Mouse (Mus musculus) layer of hippocampus, postnatal 36 days (tissue): ENCODE measurements around the gene Etl4. TPM values are rescaled to one million over a fixed set of nuclear protein-coding genes. Genes with fewer than 3 reads are reported as not detected.
"Not testable (repeated sequence)": the region's sequence is repeated elsewhere in the genome, so short reads cannot be mapped to it uniquely, and the experiment has no call there.

Experiments used
- DNase-seq, 2 experiments: peaks; one replicate each; pipeline ENCODE4 v3.0.0; 2022
- total RNA-seq, 2 experiments: library from RNA; stranded (reverse); gene quantifications; 2 replicates each; pipeline ENCODE4 v1.2.3; 2021

The Etl4 gene
- total RNA-seq, 2 experiments from 2014 or later, result 70.1 to 73.3 TPM

DNA sequence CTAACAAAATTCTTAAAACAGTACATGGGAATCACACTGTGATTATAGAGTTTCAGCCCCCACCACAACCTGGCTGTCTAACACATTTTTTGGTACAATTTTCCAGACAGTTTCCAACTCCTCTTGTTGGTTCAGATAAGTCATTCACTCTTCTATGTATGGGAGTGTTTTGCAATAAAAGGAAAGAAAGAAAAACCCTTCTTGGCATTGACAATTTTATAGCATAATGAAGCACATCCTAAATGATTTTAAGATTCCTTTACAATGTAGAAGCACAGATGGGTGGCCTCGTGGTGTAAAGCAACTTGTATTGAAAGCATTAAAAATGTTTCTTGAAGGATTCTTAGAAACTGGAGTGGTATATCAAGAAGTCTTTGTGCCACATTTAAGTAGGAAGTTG lies 415.4 kb downstream of the Etl4 start:
- no peak for DNase-seq

DNA sequence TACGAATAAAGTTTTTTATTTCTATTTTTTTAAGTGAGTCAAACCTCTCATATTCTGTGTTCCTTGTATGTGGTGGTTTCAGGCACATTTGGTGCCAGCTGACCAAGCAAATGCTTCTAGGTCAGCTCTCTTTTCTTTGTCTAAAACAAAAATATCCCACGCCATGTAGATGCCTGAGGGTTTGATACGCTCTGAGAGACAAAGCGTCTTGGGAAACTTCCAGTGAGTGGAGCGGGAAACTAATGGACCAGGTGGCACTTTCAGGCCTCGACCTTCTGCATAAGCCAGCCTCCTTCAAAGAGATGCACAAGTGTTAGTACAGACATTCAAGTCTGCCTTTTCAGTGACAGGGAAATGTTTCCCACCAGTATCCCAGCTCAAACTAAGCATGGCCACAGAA lies 426.6 kb downstream of the Etl4 start:
- DNase-seq, result no peak

DNA sequence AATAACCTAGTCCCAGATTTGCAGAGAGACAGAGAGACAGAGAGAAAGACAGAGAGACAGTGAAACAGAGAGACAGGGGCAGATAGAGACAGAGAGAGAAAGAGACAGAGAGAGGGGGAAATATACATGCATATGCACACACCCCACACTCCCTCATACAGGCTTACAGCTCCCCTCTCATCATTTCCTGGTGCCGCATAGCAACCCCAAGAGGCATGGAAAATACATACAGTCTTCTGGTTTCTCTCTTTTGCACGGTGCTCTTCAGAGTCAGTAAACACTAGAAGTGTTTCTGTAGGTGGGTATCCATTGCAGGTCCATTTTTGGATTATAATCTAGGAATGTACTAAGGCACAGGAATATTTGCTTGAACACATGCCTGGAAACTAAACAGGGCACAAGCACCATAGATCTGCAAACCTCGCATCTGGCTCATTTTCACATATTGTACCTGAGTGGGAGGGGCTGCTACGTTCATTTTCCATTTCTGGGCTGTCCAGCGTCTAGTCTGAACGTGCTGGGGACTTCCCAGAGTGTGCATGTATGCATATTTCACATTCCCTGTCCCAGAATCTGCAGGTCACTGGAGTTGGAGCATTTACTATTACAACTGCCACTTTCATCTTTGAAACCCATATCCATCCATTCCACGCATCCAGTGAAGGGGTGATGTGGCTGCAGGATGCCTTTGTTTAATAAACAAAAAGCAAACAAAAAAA lies 429.6 kb downstream of the Etl4 start:
- no peak for DNase-seq

DNA sequence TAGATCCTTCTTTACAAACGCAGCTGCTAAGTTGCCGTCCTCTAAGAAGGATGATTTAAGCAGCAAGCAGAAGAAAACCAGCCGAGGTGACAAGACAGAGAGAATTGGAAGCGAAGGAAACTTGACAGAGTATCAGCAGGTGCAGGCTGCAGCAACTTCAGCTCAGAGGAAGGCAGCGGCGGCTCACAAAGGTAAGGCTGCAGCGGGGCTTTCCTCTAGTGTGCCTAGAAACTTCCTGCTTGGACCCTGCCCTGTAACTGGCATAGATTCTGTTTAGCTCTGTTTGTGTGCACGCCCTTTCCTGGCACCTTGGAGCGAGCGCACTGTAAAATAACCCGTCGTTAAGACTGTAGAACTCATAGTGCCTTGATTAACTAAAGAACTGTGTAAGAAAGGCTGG lies 430.3 kb downstream of the Etl4 start:
- no peak for DNase-seq

DNA sequence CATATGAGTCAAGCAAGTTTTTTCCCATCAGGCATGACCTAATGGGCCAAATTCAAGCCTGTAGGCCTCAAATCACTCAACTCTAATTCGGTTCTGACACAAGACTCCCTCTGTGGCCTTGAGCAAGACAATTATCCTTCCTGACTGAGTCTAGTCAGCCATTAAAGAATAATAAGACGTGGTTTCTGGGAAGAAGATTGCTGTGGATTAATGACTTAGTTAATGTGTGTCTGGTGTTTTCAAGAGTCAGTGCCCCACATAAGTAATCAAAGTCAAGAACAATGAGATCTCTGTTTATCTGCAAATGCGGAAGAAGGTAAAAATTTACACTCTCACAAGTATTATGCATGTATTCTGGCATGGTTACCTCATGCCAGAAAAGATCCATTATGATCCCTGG lies 437.3 kb downstream of the Etl4 start:
- no peak for DNase-seq

DNA sequence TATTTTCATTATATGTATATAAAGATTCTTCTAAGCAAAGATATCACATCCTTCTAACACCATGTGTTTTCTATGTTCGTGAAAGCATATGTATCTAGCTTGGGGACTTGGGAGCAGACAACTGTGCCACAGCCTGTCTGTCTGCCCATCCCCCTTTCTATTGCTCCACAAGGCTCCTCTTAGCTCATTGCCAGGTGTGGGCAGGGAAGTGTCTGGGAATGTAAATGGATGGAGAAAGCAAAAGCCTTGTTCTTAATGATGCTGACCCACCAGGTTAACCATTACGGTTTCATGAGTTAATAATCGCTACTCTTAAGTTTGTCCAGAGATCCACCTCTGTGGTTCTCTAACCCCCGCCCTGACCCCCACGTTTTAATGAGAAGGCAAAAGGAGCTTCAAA lies 439.7 kb downstream of the Etl4 start:
- DNase-seq, result no peak

DNA sequence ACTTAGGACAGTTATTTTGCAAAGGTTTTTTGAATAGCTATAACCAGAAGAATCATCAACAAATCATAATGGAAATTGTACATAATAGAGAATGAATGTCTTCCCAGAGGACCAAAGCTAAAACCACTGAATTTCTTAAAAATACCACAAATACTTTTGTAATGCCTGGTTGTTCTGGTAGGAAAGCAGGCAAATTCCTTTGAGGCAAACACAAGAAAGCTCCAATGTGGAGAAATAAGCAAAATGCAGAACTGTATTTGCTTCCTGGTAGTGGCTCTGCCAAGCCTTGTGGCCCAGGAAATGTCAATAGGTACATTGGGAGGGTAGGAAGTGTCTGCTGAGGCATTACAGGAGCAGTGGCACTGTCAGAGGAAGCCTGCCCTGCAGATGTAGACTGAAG lies 443.2 kb downstream of the Etl4 start:
- DNase-seq, result no peak

DNA sequence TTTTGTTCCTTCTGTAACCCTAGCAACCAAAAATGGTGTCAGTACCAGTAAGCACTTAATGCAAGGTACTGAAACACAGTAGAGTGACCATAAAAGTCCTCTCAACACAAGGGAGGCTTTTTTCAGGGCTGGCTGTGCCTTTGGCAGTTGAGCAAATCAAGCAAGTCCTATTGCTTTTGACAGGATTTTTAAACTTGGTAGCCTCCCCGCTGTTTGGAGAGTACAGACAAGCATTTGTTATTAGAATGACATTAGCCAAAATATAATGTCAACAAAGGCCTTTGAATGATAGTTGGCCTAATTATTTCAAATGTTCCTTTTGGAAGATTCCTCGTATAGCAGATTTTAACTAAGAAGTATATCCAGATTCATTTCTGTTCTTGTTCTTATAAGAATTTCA lies 467.4 kb downstream of the Etl4 start:
- no peak for DNase-seq

DNA sequence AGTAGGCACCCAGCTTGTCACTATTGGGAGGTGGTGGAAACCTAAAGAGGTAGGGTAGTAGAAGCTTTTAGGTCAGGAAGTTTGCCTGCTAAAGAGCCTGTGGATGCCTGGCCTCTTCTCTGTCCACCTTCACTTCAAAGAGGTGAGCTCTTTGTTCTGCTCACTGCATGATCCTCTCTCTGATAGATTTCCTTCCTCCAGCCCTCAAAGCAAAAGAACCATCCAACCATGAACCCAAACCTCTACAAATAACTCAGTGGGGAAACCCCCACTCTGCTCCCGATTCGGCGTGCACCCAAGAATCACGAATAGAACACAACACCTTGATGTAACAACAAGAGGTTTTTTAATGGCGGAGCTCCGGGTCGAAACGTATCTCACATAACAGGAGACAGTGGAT lies 471.3 kb downstream of the Etl4 start:
- not testable (repeated sequence) for DNase-seq

DNA sequence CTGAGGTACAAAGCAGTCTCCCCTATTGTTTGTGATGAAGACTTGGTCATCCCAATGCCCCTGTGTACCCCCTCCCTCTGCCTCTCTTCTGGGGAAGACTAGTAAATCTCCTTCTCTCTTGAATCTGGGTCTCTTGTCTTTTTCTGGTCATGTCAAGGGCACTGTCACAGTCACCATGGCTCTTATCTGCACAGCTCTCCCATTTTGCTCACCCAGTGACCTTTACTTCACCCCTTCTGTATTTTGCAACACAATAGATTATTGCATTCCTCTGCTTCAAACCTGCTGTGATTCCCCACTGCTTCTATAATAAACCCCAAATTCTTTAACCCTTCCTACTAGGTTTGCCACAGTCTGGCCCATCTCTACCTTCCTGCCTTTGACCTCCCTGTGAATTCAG lies 484.5 kb downstream of the Etl4 start:
- DNase-seq, result no peak

DNA sequence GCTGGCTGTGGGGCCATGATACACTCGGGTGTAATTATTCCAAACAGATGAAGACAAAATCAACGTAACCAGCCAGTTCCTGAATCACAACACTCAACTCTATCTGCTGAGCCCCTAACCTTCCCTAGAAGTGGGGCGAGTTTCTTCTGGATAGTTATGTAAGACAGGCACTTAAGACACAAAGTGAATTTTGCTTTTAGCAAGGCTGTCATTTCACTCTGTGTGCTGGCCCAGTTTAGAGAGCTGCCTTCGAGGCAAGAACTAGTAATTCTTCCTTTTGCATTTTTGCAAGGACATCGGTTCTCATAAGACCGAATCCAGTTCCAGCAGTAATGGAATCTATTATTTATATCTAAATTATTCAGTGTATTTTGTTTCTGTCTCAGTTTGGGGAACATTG lies 487.4 kb downstream of the Etl4 start:
- no peak for DNase-seq

DNA sequence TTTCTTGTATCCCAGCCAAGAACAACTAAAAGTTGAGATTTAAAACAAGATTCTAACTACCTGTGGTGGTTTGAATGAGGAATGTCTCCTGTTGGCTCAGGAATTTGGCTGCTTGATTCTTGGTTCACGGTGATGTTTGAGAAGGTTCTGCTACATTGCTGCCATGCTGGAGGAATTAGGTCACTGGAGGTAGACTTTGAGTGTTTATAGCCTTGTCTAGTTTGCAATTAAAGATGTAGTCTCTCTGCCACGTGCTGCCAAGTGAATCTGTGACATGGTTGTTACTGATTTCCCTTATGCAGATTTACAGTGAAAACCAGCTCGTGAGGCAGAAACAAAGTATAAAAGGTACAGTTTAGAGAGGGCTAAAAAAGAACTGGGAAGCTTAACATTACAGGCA lies 491.0 kb downstream of the Etl4 start:
- DNase-seq, result no peak

DNA sequence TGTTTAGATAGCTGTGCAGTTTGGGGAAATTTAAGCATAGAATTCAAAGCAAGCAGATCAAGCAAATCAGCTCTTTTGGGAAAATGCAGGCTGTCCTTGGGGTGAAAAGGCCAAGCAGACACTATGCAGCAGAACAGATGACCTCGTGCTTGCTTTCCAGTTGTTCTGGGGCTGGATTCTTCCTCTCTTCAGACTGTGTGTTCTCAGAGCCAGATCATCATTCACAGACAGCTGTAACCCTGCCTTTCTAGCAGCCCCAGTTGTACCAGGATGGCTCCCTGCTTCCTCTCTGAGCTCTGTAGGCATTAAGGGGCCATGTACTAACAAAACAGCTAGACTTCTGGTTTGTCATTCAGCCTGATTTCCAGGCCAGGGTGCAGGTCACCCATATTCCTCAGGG lies 494.8 kb downstream of the Etl4 start:
- DNase-seq, result no peak

DNA sequence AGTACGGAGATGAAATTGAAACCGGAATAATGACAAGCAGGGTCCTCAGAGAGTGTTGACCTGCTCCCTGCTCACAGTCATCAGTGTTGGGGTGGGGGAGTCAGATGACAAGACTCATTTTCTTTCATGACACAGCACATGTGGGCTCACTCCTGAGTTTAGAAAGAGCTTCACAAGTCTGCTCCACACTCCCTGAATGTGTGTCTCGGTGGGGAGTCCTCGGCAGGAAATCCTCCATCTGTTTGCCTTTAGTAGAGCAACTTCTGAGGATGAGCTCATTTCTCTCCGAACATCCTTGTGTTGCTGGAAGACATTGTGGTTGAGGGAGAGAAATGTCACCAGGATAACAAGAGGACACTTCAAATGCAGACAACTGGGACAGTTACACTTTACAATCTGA lies 497.5 kb downstream of the Etl4 start:
- DNase-seq, result no peak

DNA sequence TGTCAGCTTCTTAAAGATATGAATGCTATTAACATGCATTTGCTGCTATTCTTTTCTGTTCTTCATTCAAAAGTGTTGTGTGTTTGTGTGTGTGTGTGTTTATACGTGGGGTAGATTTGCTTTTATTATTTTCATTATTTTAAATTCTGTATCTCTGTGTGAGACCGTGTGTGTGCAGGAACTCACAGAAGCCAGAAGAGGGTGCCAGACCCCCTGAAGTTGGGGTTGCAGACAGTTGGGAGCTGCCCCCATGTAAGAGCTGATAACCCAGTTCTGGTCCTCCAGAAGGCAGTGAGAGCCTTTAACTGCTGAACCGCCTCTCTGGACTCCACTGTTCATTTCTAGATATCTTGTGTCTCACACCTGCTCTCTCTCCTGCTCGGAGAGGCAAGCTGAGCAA lies 505.3 kb downstream of the Etl4 start:
- DNase-seq, result no peak

DNA sequence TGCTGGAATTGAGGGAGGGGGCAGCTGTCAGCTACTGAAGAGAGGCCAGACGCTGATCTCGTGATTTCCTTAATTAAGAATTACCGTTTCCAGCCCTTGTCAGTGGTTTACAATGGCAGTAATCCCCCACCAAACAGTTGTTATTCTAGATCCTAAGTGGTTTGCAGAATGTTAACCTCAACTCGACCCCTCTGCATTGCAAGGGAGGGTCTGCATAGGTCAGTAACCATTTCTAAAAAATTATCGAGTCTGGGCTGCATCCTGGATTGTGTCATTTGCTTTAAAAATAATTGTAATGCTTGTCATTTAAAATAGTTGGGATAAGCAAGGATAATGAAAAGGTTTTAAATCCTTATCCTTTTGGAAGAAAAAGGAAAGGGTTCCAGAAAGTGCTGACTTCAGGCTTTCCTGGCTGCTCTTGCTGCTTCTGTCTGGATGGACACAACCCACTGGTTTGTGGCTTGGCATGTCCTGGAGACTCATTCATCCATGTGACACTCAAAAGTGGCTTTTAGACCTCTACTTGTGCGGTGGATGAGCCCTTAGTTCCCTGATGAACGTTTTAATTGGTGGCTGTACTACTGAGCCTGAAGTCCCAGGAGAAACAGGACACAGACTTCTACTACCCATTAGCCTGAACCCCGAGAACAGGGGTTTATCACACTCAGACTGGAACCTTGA lies 507.5 kb downstream of the Etl4 start:
- no peak for DNase-seq

DNA sequence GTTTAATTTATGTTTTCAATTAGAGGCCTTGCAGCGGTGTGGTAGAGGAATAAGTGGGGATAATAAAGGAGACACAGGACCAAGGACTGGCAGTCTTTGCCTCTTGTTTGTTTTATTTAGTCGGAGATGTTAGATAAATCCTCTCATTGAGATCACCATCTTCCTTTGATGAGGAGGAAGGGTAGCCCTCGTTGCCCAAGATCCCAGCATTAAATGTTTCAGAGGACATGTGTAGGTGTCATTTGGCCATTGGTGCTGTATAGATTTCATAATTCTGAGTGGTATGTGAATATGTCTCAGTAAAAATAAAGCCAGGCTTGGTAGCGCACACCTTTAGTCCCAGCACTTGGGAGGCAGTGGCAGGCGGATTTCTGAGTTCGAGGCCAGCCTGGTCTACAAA lies 508.4 kb downstream of the Etl4 start:
- no peak for DNase-seq

DNA sequence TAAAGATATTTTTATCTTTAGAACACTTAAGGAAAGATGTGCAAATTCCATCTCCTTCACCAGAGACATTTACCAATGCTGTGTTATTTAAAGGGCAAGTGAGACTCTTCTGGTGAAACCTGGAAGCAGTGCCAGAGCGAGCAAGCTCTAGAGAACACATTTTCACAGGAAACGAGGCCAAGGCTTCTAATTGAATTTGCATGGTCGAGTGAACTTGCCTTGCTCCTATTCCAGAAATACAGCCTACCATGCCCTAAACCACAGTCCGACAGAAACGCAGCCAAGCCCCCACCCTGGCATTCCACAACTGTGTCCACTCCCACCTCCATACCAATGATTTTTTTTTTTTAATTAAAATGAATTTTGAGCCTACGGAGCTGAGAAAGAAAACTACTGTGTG lies 510.4 kb downstream of the Etl4 start:
- no peak for DNase-seq

DNA sequence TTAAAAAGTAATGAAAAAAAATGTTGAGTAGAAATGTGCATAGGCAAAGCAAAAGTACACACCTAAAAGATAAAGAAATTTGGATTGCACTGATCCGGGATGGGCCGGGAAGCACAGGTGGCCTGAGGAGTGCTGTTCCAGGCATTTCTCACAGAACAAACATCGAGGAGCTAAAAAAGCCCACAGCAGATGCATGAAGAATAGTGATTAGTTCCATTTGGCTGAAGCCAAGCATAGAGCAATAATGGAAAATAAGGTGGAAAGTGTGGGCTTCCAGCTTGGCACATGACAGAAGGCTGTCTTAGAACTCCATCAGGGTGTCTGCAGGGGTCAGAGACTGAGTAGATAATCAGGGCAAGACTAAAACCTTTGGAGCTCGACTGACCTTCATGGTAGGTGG lies 512.7 kb downstream of the Etl4 start:
- no peak for DNase-seq

DNA sequence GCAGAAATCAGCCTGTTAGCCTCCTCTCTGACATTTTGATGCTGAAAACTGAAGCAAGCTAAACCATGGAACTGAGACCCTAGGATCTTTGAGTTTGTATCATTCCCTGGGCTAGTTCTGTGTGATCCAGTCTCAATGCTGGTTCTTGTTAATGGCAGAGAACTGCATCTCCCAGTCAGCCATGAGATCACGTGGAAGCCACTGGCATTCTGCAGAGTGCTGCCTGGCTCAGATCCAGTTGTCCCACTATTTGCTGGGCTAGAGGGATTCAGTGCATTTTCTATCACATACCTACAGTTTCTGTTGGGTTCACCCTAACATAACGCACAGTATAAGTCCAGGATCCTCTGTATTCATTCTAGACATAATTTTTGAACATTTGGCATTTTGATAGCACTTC lies 524.1 kb downstream of the Etl4 start:
- DNase-seq, result no peak

DNA sequence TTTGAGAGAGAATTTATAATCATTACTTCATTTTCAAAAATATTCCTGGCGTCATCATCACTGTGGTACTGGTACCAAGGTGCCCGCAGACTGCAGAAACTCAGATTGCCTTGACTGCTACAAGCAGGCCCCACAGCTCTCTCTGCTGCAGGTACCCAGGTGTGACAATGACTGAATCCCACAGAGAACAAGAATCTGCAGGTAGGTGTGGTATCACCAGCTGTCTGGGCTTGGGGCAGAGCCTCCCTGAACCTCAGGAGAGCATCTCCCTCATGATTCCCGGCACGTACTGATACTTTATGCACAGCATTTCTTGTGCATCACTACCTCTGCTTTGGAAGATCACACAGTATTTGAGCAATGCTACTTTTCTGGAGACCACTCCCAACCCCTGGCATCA lies 526.0 kb downstream of the Etl4 start:
- no peak for DNase-seq

DNA sequence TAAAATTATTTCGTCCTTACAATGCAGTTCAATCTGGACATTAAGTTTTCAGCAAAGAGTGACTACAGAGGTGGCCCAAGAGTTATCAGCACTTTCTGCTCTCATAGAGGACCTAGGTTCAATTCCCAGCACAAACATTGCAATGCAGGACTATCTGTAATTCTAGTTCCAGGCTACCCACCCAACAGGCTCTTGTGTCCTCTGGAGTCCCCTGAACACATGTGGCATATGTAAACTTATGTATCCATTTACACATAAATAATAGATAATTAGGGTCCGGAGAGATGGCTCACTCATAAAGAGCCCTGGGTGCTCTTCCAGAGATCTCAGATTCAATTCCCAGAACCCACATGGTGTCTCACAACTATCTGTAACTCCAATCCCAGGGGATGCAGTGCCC lies 533.2 kb downstream of the Etl4 start:
- DNase-seq, result no peak

DNA sequence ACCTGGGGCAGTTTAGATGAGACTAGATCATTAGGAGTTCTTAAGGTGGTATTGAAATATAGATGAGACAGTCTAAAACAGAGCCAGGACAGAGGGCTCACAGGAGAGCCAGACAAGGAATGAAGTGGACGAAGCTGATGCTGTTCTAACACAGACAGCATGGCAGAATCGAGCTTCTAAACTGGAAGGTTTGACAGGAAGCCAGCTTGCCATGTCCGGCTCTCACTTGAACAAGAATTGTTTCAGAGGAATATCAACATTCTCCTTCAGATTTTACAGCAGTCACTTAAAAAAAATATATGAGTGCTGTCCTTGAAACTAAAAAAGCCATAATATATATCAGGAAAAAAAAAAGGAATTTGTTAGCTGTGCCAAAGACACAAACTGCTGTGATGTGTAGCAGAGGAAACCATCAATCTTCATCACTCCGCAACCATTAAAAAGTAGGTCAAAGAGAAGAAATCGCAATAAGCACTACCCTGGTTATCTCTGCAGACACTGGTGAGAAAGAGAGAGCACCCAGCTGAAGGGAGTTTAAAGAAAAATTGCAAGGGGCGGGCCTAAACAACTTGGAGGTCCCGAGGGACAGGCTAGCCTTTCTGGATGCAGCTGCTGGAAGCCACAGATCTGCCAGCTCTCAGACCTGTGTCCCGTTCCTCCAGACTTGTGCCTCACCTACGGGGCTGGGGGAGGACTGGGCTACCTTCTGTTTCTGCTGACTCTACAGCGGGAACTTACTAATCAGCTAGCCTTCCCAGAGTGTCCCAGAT lies 534.3 kb downstream of the Etl4 start:
- DNase-seq, result no peak
